Mouse (Mus musculus) midbrain, embryonic 14.5 days (tissue): ENCODE results near the gene Rxra. TPM values are rescaled to one million over a fixed set of nuclear protein-coding genes. Genes with fewer than 3 reads are reported as not detected.
A peak's percentile ranks its signal among the peaks of the same experiment; 100 is the strongest.

Experiments
- ATAC-seq: fragments of 200-750 bp; cut with Nextera tagmentation; 2 replicates; pipeline ENCODE4 v1.8.0; 2017; ENCODE audit warnings: moderate number of reproducible peaks, moderate library complexity; ENCODE audit not compliant: low FRiP score, low TSS enrichment
- DNase-seq: peaks from one replicate; pipeline ENCODE4 v3.0.0-alpha.2; 2015
- H3K27ac ChIP-seq: fragments of 300-500 bp; sonication (generic); replicated peaks from 2 replicates; pipeline ENCODE4 v1.5.1; 2014; ENCODE audit warnings: mild to moderate bottlenecking, low read depth, low read length, moderate library complexity
- H3K27me3 ChIP-seq: fragments of 300-500 bp; sonication (generic); 2 replicates; pipeline ENCODE4 v1.6.1; 2014; ENCODE audit warnings: low read length, control low read depth, mixed read lengths; ENCODE audit not compliant: control insufficient read depth, insufficient read depth
- H3K36me3 ChIP-seq: fragments of 300-500 bp; sonication (generic); 2 replicates; pipeline ENCODE4 v1.6.1; 2014; ENCODE audit warnings: low read length, control low read depth; ENCODE audit not compliant: control insufficient read depth, insufficient read depth
- H3K4me1 ChIP-seq: fragments of 300-500 bp; sonication (generic); 2 replicates; pipeline ENCODE4 v1.6.1; 2014; ENCODE audit warnings: mild to moderate bottlenecking, antibody characterized with exemption, low read length, control low read depth; ENCODE audit not compliant: control insufficient read depth, insufficient read depth
- H3K4me2 ChIP-seq: fragments of 300-500 bp; sonication (generic); 2 replicates; pipeline ENCODE4 v1.6.1; 2014; ENCODE audit warnings: mild to moderate bottlenecking, low read length, moderate library complexity
- H3K4me3 ChIP-seq: fragments of 300-500 bp; sonication (generic); replicated peaks from 2 replicates; pipeline ENCODE4 v1.5.1; 2014; ENCODE audit warnings: low read depth, low read length
- H3K9ac ChIP-seq: fragments of 300-500 bp; sonication (generic); replicated peaks from 2 replicates; pipeline ENCODE4 v1.6.1; 2014; ENCODE audit warnings: mild to moderate bottlenecking, low read length, moderate library complexity
- H3K9me3 ChIP-seq: fragments of 300-500 bp; sonication (generic); 2 replicates; pipeline ENCODE4 v1.6.1; 2016; ENCODE audit warnings: low read length, control low read depth, mixed read lengths; ENCODE audit not compliant: control insufficient read depth
- WGBS: fragments of 180-500 bp; shearing (Covaris S2); extraction: QIAGEN DNeasy Blood & Tissue Kit; methylation state at CpG from one replicate; pipeline ENCODE4 v1.1.7; 2014; 5-methylcytosine and 5-hydroxymethylcytosine counted together
- polyA plus RNA-seq: library from polyadenylated mRNA; unstranded; fragments of >200 nt; fragmentation: Nextera tagmentation; extraction: Ambion mirVana; gene quantifications from 2 replicates; pipeline ENCODE4 v1.2.1, GENCODE M21; 2014

The Rxra gene
- polyA plus RNA-seq, 1 experiment from 2014 or later = 2.5 TPM

GRCm38 (mm10) chr2:27754094-27754493 lies 77.9 kb downstream of the Rxra start:
- Histone ChIP-seq H3K4me1 (no peaks in the 10 kb centered on the region), H3K9ac (no peak overlapping the region), H3K27ac (no peak overlapping the region), H3K4me3 (no peak overlapping the region), H3K9me3 (no peaks in the 10 kb centered on the region), H3K4me2 (no peak overlapping the region), H3K36me3 (peaks cover 13% of the 10 kb centered on the region), H3K27me3 (no peaks in the 10 kb centered on the region)
- no peak for ATAC-seq
- 95% methylated on average over 9 of the region's 9 CpGs for WGBS
- DNase-seq = no peak

- Histone ChIP-seq H3K9ac (no peak overlapping the region), H3K27me3 (no peaks in the 10 kb centered on the region), H3K4me3 (no peak overlapping the region), H3K27ac (no peak overlapping the region), H3K4me1 (0 out of 2 replicates have a peak, but pooled peaks cover 3% of the 10 kb centered on the region), H3K9me3 (no peaks in the 10 kb centered on the region), H3K36me3 (peaks cover 18% of the 10 kb centered on the region), H3K4me2 (no peak overlapping the region)
- ATAC-seq (no peak), DNase-seq (no peak)
- 93% methylated on average over 13 of the region's 13 CpGs for WGBS
Measured at GRCm38 (mm10) chr2:27755986-27756641, 79.9 kb downstream of the Rxra start.

GRCm38 (mm10) chr2:27758414-27759301 lies 82.4 kb downstream of the Rxra start:
- Histone ChIP-seq H3K36me3 (peaks cover 13% of the 10 kb centered on the region), H3K27ac (peak overlapping the region; percentile 63), H3K4me3 (no peak overlapping the region), H3K9me3 (no peaks in the 10 kb centered on the region), H3K27me3 (no peaks in the 10 kb centered on the region), H3K4me2 (no peak overlapping the region), H3K4me1 (peaks cover 10% of the 10 kb centered on the region; the same call in 1 of the 2 replicates), H3K9ac (no peak overlapping the region)
- ATAC-seq = peak; percentile 33; the same call in 1 of the 2 replicates
- DNase-seq = peak; percentile 87
- WGBS = 59% methylated on average over 20 of the region's 20 CpGs

- WGBS = 95% methylated on average over 14 of the region's 14 CpGs
- no peaks in the 10 kb centered on the region for H3K9me3 ChIP-seq
- no peaks in the 10 kb centered on the region for H3K27me3 ChIP-seq
- H3K4me2 ChIP-seq = no peak overlapping the region
- ATAC-seq (no peak), DNase-seq (no peak)
- no peak overlapping the region for H3K27ac ChIP-seq
- H3K36me3 ChIP-seq = peaks cover 13% of the 10 kb centered on the region
- H3K4me3 ChIP-seq = no peak overlapping the region
- no peak overlapping the region for H3K9ac ChIP-seq
- peaks cover 18% of the 10 kb centered on the region for H3K4me1 ChIP-seq
Measured at GRCm38 (mm10) chr2:27759431-27759830, 83.2 kb downstream of the Rxra start.

GRCm38 (mm10) chr2:27761260-27761995 lies 85.2 kb downstream of the Rxra start:
- 93% methylated on average over 10 of the region's 10 CpGs for WGBS
- ATAC-seq (no peak), DNase-seq (no peak)
- H3K27ac ChIP-seq = no peak overlapping the region
- no peak overlapping the region for H3K4me3 ChIP-seq
- no peak overlapping the region for H3K9ac ChIP-seq
- H3K9me3 ChIP-seq = no peaks in the 10 kb centered on the region
- peaks cover 21% of the 10 kb centered on the region for H3K4me1 ChIP-seq
- H3K27me3 ChIP-seq = no peaks in the 10 kb centered on the region
- peaks cover 5% of the 10 kb centered on the region; the same call in 1 of the 2 replicates for H3K36me3 ChIP-seq
- no peak overlapping the region for H3K4me2 ChIP-seq

- H3K27me3 ChIP-seq = no peaks in the 10 kb centered on the region
- H3K27ac ChIP-seq = no peak overlapping the region
- DNase-seq (no peak), ATAC-seq (no peak)
- 87% methylated on average over 9 of the region's 9 CpGs for WGBS
- H3K9ac ChIP-seq = no peak overlapping the region
- no peak overlapping the region for H3K4me2 ChIP-seq
- H3K36me3 ChIP-seq = peaks cover 5% of the 10 kb centered on the region; the same call in 1 of the 2 replicates
- H3K4me3 ChIP-seq = no peak overlapping the region
- H3K4me1 ChIP-seq = peaks cover 21% of the 10 kb centered on the region
- no peaks in the 10 kb centered on the region for H3K9me3 ChIP-seq
Measured at GRCm38 (mm10) chr2:27761996-27762340, 85.7 kb downstream of the Rxra start.

- peaks cover 21% of the 10 kb centered on the region for H3K4me1 ChIP-seq
- 52% methylated on average over 12 of the region's 12 CpGs for WGBS
Measured at GRCm38 (mm10) chr2:27762509-27762908, 86.3 kb downstream of the Rxra start.

GRCm38 (mm10) chr2:27762920-27763780 lies 86.9 kb downstream of the Rxra start:
- Histone ChIP-seq H3K9me3 (no peaks in the 10 kb centered on the region), H3K4me3 (no peak overlapping the region), H3K36me3 (peaks cover 5% of the 10 kb centered on the region; the same call in 1 of the 2 replicates), H3K27ac (no peak overlapping the region), H3K4me2 (no peak overlapping the region), H3K9ac (no peak overlapping the region), H3K27me3 (no peaks in the 10 kb centered on the region), H3K4me1 (peaks cover 21% of the 10 kb centered on the region)
- 70% methylated on average over 14 of the region's 14 CpGs for WGBS
- DNase-seq (no peak), ATAC-seq (no peak)

More at GRCm38 (mm10) chr2:27762509-27762908, 86.3 kb downstream of the Rxra start:
- no peak for DNase-seq
- H3K9me3 ChIP-seq = no peaks in the 10 kb centered on the region
- H3K36me3 ChIP-seq = peaks cover 5% of the 10 kb centered on the region; the same call in 1 of the 2 replicates
- no peak for ATAC-seq
- H3K9ac ChIP-seq = no peak overlapping the region
- H3K4me3 ChIP-seq = no peak overlapping the region
- no peak overlapping the region for H3K4me2 ChIP-seq
- H3K27me3 ChIP-seq = no peaks in the 10 kb centered on the region
- no peak overlapping the region for H3K27ac ChIP-seq
